Mouse (Mus musculus) liver, adult 2 months (tissue): ENCODE results near the gene Folr2. TPM values are rescaled to one million over a fixed set of nuclear protein-coding genes. Genes with fewer than 3 reads are reported as not detected.
A peak's percentile ranks its signal among the peaks of the same experiment; 100 is the strongest.

Source experiments
- DNase-seq: peaks from one replicate; pipeline ENCODE4 v3.0.0-alpha.2; 2011; ENCODE audit warnings: low read depth, low spot score; ENCODE audit errors: extremely low read depth
- H3K27ac ChIP-seq: fragments of 200-500 bp; replicated peaks from 2 replicates; pipeline ENCODE4 v1.5.1; 2012; ENCODE audit warnings: low read depth, mild to moderate bottlenecking, control low read depth, inconsistent platforms, low read length; ENCODE audit not compliant: insufficient read depth
- H3K27me3 ChIP-seq: fragments of 200-500 bp; 2 replicates; pipeline ENCODE4 v1.6.1; 2012; ENCODE audit warnings: mild to moderate bottlenecking, moderate library complexity, low read length, inconsistent platforms; ENCODE audit not compliant: control insufficient read depth, insufficient read depth
- H3K36me3 ChIP-seq: fragments of 200-500 bp; 2 replicates; pipeline ENCODE4 v1.6.1; 2012; ENCODE audit warnings: low read length, inconsistent platforms; ENCODE audit not compliant: control insufficient read depth, insufficient read depth
- H3K4me1 ChIP-seq: fragments of 200-500 bp; 2 replicates; pipeline ENCODE4 v1.6.1; 2011; ENCODE audit warnings: low read length; ENCODE audit not compliant: control insufficient read depth, insufficient read depth
- H3K4me3 ChIP-seq: fragments of 200-500 bp; 2 replicates; pipeline ENCODE4 v1.5.1; 2011; ENCODE audit warnings: low read depth, mild to moderate bottlenecking, control low read depth, low read length, moderate library complexity; ENCODE audit not compliant: insufficient read depth
- H3K79me2 ChIP-seq: fragments of 200-500 bp; 2 replicates; pipeline ENCODE4 v1.6.1; 2012; ENCODE audit warnings: inconsistent platforms, mild to moderate bottlenecking, low read length, moderate library complexity; ENCODE audit not compliant: control insufficient read depth, insufficient read depth
- H3K9ac ChIP-seq: fragments of 200-500 bp; 2 replicates; pipeline ENCODE4 v1.6.1; 2012; ENCODE audit warnings: low read depth, mild to moderate bottlenecking, control low read depth, inconsistent platforms, low read length
- CTCF ChIP-seq: fragments of 200-500 bp; IDR thresholded peaks from 2 replicates; pipeline ENCODE4 v1.5.1; 2011; ENCODE audit warnings: low read depth, low read length, control low read depth
- POLR2A ChIP-seq: fragments of 200-500 bp; IDR thresholded peaks from 2 replicates; pipeline ENCODE4 v1.6.1; 2011; ENCODE audit warnings: low read length, control low read depth; ENCODE audit not compliant: insufficient read depth; ENCODE audit errors: extremely low read depth
- WGBS: fragments of 180-500 bp; shearing (Covaris S2); methylation state at CpG from one replicate; pipeline ENCODE4 v1.1.7; 2018; 5-methylcytosine and 5-hydroxymethylcytosine counted together
- polyA plus RNA-seq: library from polyadenylated mRNA; depleted of rRNA; stranded (reverse); fragments of >200 nt; gene quantifications from 2 replicates; pipeline ENCODE4 v1.2.3, GENCODE M21; 2012
- total RNA-seq: library from RNA; depleted of rRNA; stranded (reverse); fragments of >200 nt; gene quantifications from 2 replicates; pipeline ENCODE4 v1.2.3, GENCODE M21; 2014

Folr2 gene
- total and polyA plus RNA-seq, 2 experiments = 23.1 to 37.4 TPM

GRCm38 (mm10) chr7:101847934-101848333, 9.1 kb downstream of the Folr2 start:
- Histone ChIP-seq H3K79me2 (no peaks in the 10 kb centered on the region), H3K27ac (no peak overlapping the region), H3K9ac (no peak overlapping the region), H3K4me1 (peaks cover 3% of the 10 kb centered on the region; the same call in 1 of the 2 replicates), H3K4me3 (no peak overlapping the region), H3K27me3 (no peaks in the 10 kb centered on the region), H3K36me3 (no peaks in the 10 kb centered on the region)
- TF ChIP-seq POLR2A = no peak
- TF ChIP-seq CTCF = no peak
- 82% methylated on average over 1 of the region's 1 CpGs for WGBS
- DNase-seq = no peak

- H3K27ac ChIP-seq = no peak overlapping the region
- H3K4me1 ChIP-seq = peaks cover 3% of the 10 kb centered on the region; the same call in 1 of the 2 replicates
- no peaks in the 10 kb centered on the region for H3K27me3 ChIP-seq
- no peaks in the 10 kb centered on the region for H3K79me2 ChIP-seq
- no peak for DNase-seq
- TF ChIP-seq CTCF (no peak), POLR2A (no peak)
- peak overlapping the region; percentile 29 for H3K4me3 ChIP-seq
- H3K9ac ChIP-seq = no peak overlapping the region
- H3K36me3 ChIP-seq = no peaks in the 10 kb centered on the region
- WGBS = 78% methylated on average over 6 of the region's 6 CpGs
Observed at GRCm38 (mm10) chr7:101844186-101844585, 12.8 kb downstream of the Folr2 start.

- DNase-seq = peak; percentile 79
- Histone ChIP-seq H3K4me1 (peaks cover 4% of the 10 kb centered on the region; the same call in 1 of the 2 replicates), H3K27me3 (no peaks in the 10 kb centered on the region), H3K27ac (peak within 1 kb of the TSS; percentile 95), H3K79me2 (peaks cover 6% of the 10 kb centered on the region; the same call in 1 of the 2 replicates), H3K9ac (peak within 1 kb of the TSS; percentile 91), H3K36me3 (peaks cover 5% of the 10 kb centered on the region; the same call in 1 of the 2 replicates), H3K4me3 (peak within 1 kb of the TSS; percentile 95)
- WGBS = under 1% methylated on average over 64 of the region's 64 CpGs
- TF ChIP-seq CTCF = peak; percentile 19; the same call in 1 of the 2 replicates
- peak; percentile 16; the same call in 1 of the 2 replicates for TF ChIP-seq POLR2A
Observed at GRCm38 (mm10) chr7:101837606-101838471, 19.2 kb downstream of the Folr2 start, which contains the start of gene Inppl1. Inppl1 (minus strand) TSS chr7:101838229.

GRCm38 (mm10) chr7:101837154-101837605, 19.8 kb downstream of the Folr2 start:
- Histone ChIP-seq H3K4me3 (peak overlapping the region; percentile 95), H3K79me2 (peaks cover 6% of the 10 kb centered on the region; the same call in 1 of the 2 replicates), H3K27ac (peak overlapping the region; percentile 95), H3K36me3 (peaks cover 8% of the 10 kb centered on the region; the same call in 1 of the 2 replicates), H3K27me3 (no peaks in the 10 kb centered on the region), H3K9ac (peak overlapping the region; percentile 91), H3K4me1 (peaks cover 4% of the 10 kb centered on the region; the same call in 1 of the 2 replicates)
- under 1% methylated on average over 20 of the region's 20 CpGs for WGBS
- TF ChIP-seq POLR2A = no peak
- TF ChIP-seq CTCF = no peak
- peak; percentile 51 for DNase-seq

- Histone ChIP-seq H3K4me1 (peaks cover 4% of the 10 kb centered on the region; the same call in 1 of the 2 replicates), H3K36me3 (peaks cover 8% of the 10 kb centered on the region; the same call in 1 of the 2 replicates), H3K9ac (peak overlapping the region; percentile 91), H3K27ac (peak overlapping the region; percentile 95), H3K4me3 (peak overlapping the region; percentile 95), H3K27me3 (no peaks in the 10 kb centered on the region), H3K79me2 (peaks cover 6% of the 10 kb centered on the region; the same call in 1 of the 2 replicates)
- 2% methylated on average over 63 of the region's 63 CpGs for WGBS
- DNase-seq = no peak
- no peak for TF ChIP-seq POLR2A
- TF ChIP-seq CTCF = no peak
Observed at GRCm38 (mm10) chr7:101836271-101837153, 20.5 kb downstream of the Folr2 start.
